Mouse (Mus musculus) forebrain, postnatal 0 days (tissue): ENCODE measurements around the gene Entpd1. TPM values are rescaled to one million over a fixed set of nuclear protein-coding genes. Genes with fewer than 3 reads are reported as not detected.

Experiments
- ATAC-seq: fragments of 200-750 bp; cut with Nextera tagmentation; 2 replicates; pipeline ENCODE4 v1.8.0; 2017; ENCODE audit warnings: mild to moderate bottlenecking, moderate library complexity
- DNase-seq: peaks from one replicate; pipeline ENCODE4 v3.0.0-alpha.2; 2015
- H3K27ac ChIP-seq: fragments of 300-500 bp; sonication (generic); 2 replicates; pipeline ENCODE4 v1.5.1; 2014; ENCODE audit warnings: low read depth, mild to moderate bottlenecking, antibody characterized with exemption, low read length, moderate library complexity, mixed read lengths
- H3K27me3 ChIP-seq: fragments of 300-500 bp; sonication (generic); 2 replicates; pipeline ENCODE4 v1.6.1; 2014; ENCODE audit warnings: mild to moderate bottlenecking, low read length, mixed read lengths; ENCODE audit not compliant: insufficient read depth
- H3K36me3 ChIP-seq: fragments of 300-500 bp; sonication (generic); 2 replicates; pipeline ENCODE4 v1.6.1; 2014; ENCODE audit warnings: mild to moderate bottlenecking, moderate library complexity; ENCODE audit not compliant: insufficient read depth
- H3K4me1 ChIP-seq: fragments of 300-500 bp; sonication (generic); 2 replicates; pipeline ENCODE4 v1.6.1; 2014; ENCODE audit warnings: antibody characterized with exemption; ENCODE audit not compliant: insufficient read depth
- H3K4me2 ChIP-seq: fragments of 300-500 bp; sonication (generic); 2 replicates; pipeline ENCODE4 v1.6.1; 2014; ENCODE audit warnings: low read depth, mild to moderate bottlenecking, moderate library complexity
- H3K4me3 ChIP-seq: fragments of 300-500 bp; sonication (generic); 2 replicates; pipeline ENCODE4 v1.5.1; 2014; ENCODE audit warnings: low read depth, low read length, mixed read lengths
- H3K9ac ChIP-seq: fragments of 300-500 bp; sonication (generic); 2 replicates; pipeline ENCODE4 v1.6.1; 2014; ENCODE audit warnings: mild to moderate bottlenecking
- H3K9me3 ChIP-seq: fragments of 300-500 bp; sonication (generic); 2 replicates; pipeline ENCODE4 v1.6.1; 2016; ENCODE audit warnings: low read length
- CTCF ChIP-seq: sonication (generic); IDR thresholded peaks from 2 replicates; pipeline ENCODE4 v1.5.1; 2016; ENCODE audit warnings: antibody characterized with exemption, control low read depth, low read depth
- WGBS: fragments of 180-500 bp; shearing (Covaris S2); extraction: QIAGEN DNeasy Blood & Tissue Kit; methylation state at CpG from one replicate; pipeline ENCODE4 v1.1.7; 2014; 5-methylcytosine and 5-hydroxymethylcytosine counted together
- polyA plus RNA-seq: library from polyadenylated mRNA; unstranded; fragments of >200 nt; fragmentation: Nextera tagmentation; extraction: Ambion mirVana; gene quantifications from 2 replicates; pipeline ENCODE4 v1.2.1, GENCODE M21; 2015
- total RNA-seq: library from RNA; depleted of rRNA; stranded (reverse); fragments of >200 nt; gene quantifications from 2 replicates; pipeline ENCODE4 v1.2.3, GENCODE M21; 2014

The Entpd1 gene
- total and polyA plus RNA-seq, 2 experiments from 2014 or later: 6.1 to 12.5 TPM

DNA sequence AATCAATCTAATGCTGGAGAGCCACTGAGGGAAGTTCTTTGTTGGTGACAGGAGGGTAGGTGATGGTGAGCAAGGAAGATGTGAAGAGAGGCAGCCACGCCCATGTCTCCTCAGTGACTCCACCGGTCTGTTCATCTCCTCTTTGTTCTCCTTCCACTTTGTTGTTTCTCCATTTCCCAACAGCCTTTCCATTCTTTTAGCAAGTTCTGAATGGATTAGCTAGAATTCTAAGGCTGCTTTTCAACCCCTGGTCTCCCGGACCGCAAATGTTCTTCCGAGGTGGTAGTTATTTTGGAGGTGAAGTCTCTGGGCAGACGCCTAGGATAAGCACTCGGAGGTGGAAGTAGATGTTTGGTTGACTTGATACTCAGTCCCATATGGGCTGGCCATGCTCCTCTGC lies 72.4 kb downstream of the Entpd1 start:
- Histone ChIP-seq H3K4me2 (no peak overlapping the region), H3K4me1 (no peaks in the 10 kb centered on the region), H3K27ac (no peak overlapping the region), H3K27me3 (no peaks in the 10 kb centered on the region), H3K9me3 (no peaks in the 10 kb centered on the region), H3K4me3 (no peak overlapping the region), H3K36me3 (no peaks in the 10 kb centered on the region), H3K9ac (no peak overlapping the region)
- ATAC-seq (no peak), DNase-seq (no peak)
- WGBS: 91% methylated on average over 7 of the region's 7 CpGs
- TF ChIP-seq CTCF: no peak

DNA sequence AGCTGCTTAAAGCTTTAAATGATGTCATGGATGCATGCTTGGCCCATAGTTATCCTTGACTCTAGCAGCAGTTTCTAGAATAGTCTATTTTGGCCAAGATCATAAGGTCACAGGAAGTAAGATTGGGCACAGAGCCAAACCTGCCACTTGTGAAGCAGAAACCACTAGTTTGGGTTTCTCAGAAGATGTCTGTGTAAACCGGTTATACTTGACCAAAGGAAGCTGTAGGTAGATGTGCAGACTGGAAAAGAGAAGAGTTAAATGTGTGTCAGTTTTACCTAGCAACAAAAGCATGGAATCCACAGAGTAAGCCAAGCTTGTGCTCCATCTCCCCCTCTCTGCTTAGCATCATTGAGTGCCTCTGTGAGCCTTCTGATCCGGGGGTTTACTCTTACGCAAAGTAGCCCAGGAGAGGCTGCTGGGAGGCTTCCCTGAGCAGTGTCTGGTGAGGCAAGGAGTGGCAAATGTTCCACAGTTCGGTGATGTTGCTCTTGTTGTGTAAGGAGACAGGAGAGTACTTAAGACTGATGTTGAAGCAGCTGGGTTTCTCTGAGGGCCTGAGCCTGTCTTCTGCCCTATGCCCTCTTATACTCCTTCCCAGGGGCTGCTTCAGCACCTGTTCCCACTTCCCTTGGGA lies 75.2 kb downstream of the Entpd1 start:
- TF ChIP-seq CTCF: no peak
- no peaks in the 10 kb centered on the region for H3K36me3 ChIP-seq
- H3K9me3 ChIP-seq: no peaks in the 10 kb centered on the region
- H3K4me1 ChIP-seq: no peaks in the 10 kb centered on the region
- H3K9ac ChIP-seq: no peak overlapping the region
- no peak overlapping the region for H3K4me2 ChIP-seq
- H3K4me3 ChIP-seq: no peak overlapping the region
- DNase-seq: no peak
- WGBS: 82% methylated on average over 4 of the region's 4 CpGs
- ATAC-seq: no peak
- H3K27me3 ChIP-seq: no peaks in the 10 kb centered on the region
- H3K27ac ChIP-seq: no peak overlapping the region

DNA sequence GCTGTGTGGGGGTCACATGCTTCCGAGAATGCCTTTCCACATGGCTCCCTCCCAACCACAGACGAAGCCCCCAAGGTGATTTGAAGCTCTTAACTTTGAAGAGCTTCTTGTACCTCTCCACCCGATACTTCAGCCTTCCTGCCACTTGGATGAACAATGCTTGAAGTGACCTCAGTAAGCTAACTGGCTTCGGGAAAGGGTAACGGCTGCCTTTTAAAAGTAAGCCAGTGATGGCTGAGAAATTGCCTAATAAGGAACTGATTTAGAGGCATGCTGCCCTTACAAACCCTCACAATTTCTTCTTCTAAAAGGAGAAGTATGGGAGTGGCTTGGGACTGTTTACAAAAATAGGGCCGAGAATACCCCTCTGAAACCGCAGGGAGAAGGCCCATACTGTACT lies 81.0 kb downstream of the Entpd1 start:
- no peak for TF ChIP-seq CTCF
- H3K9ac ChIP-seq: no peak overlapping the region
- no peak for ATAC-seq

DNA sequence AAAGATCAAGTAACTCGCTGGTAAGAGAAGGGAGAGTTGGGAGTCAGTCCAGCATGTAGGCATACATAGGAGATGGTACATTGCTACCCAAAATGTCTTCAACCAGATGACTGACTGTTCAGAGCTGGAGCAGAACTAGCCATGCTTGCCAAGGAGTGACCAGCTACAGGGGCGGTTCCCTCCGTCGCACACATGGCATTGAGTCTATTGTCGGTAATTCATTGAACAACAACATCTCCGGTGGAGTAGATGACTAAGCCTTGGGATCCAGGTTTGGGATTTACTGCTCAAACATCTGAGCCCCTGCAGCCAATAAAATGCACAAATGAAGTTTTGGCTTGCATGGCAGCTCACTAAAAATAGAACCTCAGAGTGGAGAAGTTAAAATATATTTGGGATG lies 84.0 kb downstream of the Entpd1 start:
- Histone ChIP-seq H3K36me3 (no peaks in the 10 kb centered on the region), H3K4me3 (no peak overlapping the region), H3K4me1 (no peaks in the 10 kb centered on the region), H3K4me2 (no peak overlapping the region), H3K27me3 (no peaks in the 10 kb centered on the region), H3K27ac (no peak overlapping the region), H3K9ac (no peak overlapping the region), H3K9me3 (no peaks in the 10 kb centered on the region)
- ATAC-seq (no peak), DNase-seq (no peak)
- WGBS: 85% methylated on average over 6 of the region's 6 CpGs
- no peak for TF ChIP-seq CTCF

More for the DNA sequence above, 81.0 kb downstream of the Entpd1 start:
- H3K27ac ChIP-seq: no peak overlapping the region
- no peak overlapping the region for H3K4me2 ChIP-seq
- DNase-seq: no peak
- no peak overlapping the region for H3K4me3 ChIP-seq
- no peaks in the 10 kb centered on the region for H3K27me3 ChIP-seq
- H3K36me3 ChIP-seq: no peaks in the 10 kb centered on the region
- H3K4me1 ChIP-seq: no peaks in the 10 kb centered on the region
- WGBS: 85% methylated on average over 7 of the region's 7 CpGs
- no peaks in the 10 kb centered on the region for H3K9me3 ChIP-seq

DNA sequence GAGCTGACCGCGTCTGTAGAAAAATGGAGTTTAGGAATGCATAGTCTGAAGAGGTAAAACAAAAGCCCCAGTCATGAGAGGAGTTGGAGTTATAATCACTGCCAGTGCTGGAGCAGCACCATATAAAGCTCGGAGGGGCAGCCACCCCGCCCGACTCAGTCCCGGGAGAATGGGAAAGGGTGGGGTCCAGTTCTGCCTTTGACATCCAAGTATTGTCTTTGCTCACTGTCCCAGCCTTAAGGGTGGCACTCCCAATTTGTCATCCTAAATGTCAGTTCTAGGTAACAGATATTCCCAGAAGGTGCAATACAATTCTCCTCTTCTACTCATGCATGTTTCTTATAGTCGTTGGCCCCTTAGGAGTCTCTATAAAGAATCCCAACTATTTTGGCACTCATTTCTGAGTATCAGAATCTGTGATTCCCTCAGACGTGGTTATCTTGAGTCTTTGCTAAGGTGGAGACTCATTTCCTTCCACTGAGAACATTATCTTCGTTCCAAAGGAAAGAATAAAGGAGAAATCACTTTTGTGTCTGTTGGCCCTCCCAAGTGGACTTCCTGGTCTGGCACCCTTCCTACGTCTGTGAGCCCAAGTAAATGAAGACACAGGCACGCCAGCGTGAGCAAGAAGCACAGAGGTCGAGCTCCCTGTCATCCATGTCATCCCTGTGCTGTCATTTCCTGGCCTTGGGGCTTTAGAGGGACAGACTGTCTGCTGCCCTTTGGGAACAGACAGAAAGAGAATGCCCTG lies 86.1 kb downstream of the Entpd1 start:
- H3K27ac ChIP-seq: no peak overlapping the region
- no peak overlapping the region for H3K9ac ChIP-seq
- no peak for TF ChIP-seq CTCF
- no peak for ATAC-seq
- H3K4me1 ChIP-seq: no peaks in the 10 kb centered on the region
- WGBS: 82% methylated on average over 13 of the region's 13 CpGs
- H3K9me3 ChIP-seq: no peaks in the 10 kb centered on the region
- DNase-seq: no peak
- H3K36me3 ChIP-seq: no peaks in the 10 kb centered on the region
- no peaks in the 10 kb centered on the region for H3K27me3 ChIP-seq
- no peak overlapping the region for H3K4me2 ChIP-seq
- no peak overlapping the region for H3K4me3 ChIP-seq

DNA sequence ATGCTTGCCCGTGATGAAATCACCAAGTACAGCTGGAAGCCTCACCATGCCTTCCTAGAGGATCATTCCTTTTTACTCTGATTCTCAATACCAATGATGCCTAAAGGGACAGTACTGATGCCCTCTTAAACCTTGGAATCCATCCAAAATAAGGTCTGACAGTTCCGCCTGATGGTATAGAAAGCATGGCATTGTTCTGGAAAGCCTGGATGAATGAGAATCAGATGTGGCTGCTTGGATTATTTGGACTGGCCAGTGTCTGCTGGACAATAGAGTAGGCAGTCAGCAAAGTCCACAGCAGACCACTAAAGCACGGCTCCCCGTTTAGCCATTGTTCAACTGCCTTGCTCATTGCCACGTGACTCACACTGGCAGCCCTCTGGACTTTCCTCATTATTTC lies 87.7 kb downstream of the Entpd1 start:
- DNase-seq (no peak), ATAC-seq (no peak)
- H3K36me3 ChIP-seq: no peaks in the 10 kb centered on the region
- WGBS: 24% methylated on average over 5 of the region's 5 CpGs
- H3K4me1 ChIP-seq: no peaks in the 10 kb centered on the region
- no peaks in the 10 kb centered on the region for H3K9me3 ChIP-seq
- no peak overlapping the region for H3K4me3 ChIP-seq
- H3K27ac ChIP-seq: no peak overlapping the region
- TF ChIP-seq CTCF: no peak
- no peak overlapping the region for H3K9ac ChIP-seq
- no peak overlapping the region for H3K4me2 ChIP-seq
- H3K27me3 ChIP-seq: no peaks in the 10 kb centered on the region

DNA sequence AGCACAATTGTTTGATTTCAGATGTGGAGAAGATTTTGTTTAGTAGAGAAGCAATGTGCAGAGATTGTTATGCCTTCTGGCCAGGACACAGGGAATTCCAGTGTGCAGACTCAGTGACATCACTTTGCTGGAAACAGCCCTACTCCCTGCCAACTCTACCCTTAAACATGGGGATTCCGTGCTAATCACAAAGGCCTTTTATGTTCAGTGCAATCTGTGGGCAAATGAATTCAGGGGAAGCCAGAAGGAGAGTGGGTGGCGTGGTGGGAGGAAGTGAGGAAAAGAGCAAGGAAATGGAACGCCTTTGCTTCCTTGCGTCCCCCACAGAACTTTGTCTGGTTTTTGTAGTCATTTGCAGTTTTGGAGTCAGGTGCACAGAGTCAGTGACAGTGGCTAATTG lies 90.2 kb downstream of the Entpd1 start:
- 33% methylated on average over 4 of the region's 4 CpGs for WGBS
- H3K27ac ChIP-seq: no peak overlapping the region
- no peaks in the 10 kb centered on the region for H3K27me3 ChIP-seq
- H3K36me3 ChIP-seq: no peaks in the 10 kb centered on the region
- no peak for TF ChIP-seq CTCF
- H3K4me1 ChIP-seq: no peaks in the 10 kb centered on the region
- DNase-seq (peak; percentile 24), ATAC-seq (peak; percentile 84)
- no peak overlapping the region for H3K4me3 ChIP-seq
- no peaks in the 10 kb centered on the region for H3K9me3 ChIP-seq
- no peak overlapping the region for H3K4me2 ChIP-seq
- no peak overlapping the region for H3K9ac ChIP-seq
